Mouse (Mus musculus) heart, adult 2 months (tissue): ENCODE data around the gene Xpo5.

Experiments used
- CTCF ChIP-seq: fragments of 200-600 bp; IDR thresholded peaks from 2 replicates; pipeline ENCODE4 v1.8.1; 2022; ENCODE audit warnings: antibody characterized with exemption, mild to moderate bottlenecking, moderate library complexity
- POLR2A ChIP-seq: fragments of 200-500 bp; IDR thresholded peaks from 2 replicates; pipeline ENCODE4 v1.6.1; 2011; ENCODE audit warnings: mild to moderate bottlenecking, low read depth, low read length, control low read depth; ENCODE audit not compliant: insufficient read depth

DNA sequence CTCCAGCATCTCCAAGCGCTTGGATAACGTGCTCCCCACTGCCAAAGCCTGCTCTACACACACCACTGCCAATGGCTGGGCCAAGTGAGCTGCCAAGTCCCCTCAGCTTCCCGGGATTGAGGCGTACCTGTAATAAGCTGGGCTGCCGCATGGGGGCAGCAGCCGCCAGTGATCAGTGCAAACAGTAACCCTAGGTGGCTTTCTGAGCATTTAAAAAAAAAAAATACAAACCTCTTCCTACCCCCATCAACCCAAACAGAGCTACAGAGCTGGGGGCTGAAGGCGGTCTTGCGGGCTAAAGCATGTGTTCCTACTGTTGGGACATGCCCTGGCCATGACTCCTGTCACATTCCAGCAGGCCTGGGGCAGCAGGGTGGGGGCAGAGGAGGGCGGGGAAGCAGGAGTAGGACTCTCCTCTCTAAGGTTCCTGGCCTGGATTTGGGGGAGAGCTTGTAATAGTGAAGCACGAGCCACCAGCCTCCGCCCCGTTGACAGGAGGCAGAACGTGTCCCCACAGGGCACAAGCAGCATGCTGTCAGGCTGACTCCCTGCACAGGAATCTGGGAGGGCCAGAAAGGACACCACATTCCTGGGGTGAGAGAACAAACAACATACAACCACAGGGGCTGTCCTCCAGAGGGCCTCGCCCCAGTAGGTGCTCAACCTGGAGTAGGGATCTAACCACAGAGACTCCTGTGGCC lies 63.5 kb downstream of the Xpo5 start:
- TF ChIP-seq CTCF: peak; percentile 99
- TF ChIP-seq POLR2A: no peak
